Mouse (Mus musculus) CH12.LX (cell line): ENCODE data around the gene Tmem19. TPM values are rescaled to one million over a fixed set of nuclear protein-coding genes. Genes with fewer than 3 reads are reported as not detected.
A peak's percentile ranks its signal among the peaks of the same experiment; 100 is the strongest.

Experiments
- DNase-seq: peaks from one replicate; pipeline ENCODE4 v3.0.0-alpha.2; 2013; ENCODE audit errors: extremely low read depth
- H3K27ac ChIP-seq: 2 replicates; pipeline ENCODE4 v1.5.1; 2012; ENCODE audit warnings: low read depth, mild to moderate bottlenecking, control low read depth, moderate library complexity; ENCODE audit not compliant: insufficient read depth
- H3K27me3 ChIP-seq: replicated peaks from 2 replicates; pipeline ENCODE3; 2012; ENCODE audit warnings: inconsistent platforms
- H3K36me3 ChIP-seq, 2 experiments: replicated peaks in 1 of 2; 2 replicates each; pipeline versions ENCODE3 to v1.6.1; 2012; ENCODE audit warnings: inconsistent platforms in 1 of 2, low read length in 1 of 2, mild to moderate bottlenecking in 1 of 2, mixed read lengths in 1 of 2, moderate library complexity in 1 of 2; ENCODE audit not compliant: control insufficient read depth in 1 of 2, insufficient read depth in 1 of 2
- H3K4me1 ChIP-seq, 2 experiments: 2 replicates each; pipeline ENCODE4 v1.6.1; 2012; ENCODE audit warnings: inconsistent platforms in 1 of 2, moderate library complexity in 1 of 2; ENCODE audit not compliant: insufficient read depth in 2 of 2, control insufficient read depth in 1 of 2
- H3K4me2 ChIP-seq: 2 replicates; pipeline ENCODE4 v1.6.1; 2012; ENCODE audit warnings: low read depth, mild to moderate bottlenecking, control low read depth; ENCODE audit not compliant: poor library complexity, insufficient read depth, severe bottlenecking
- H3K4me3 ChIP-seq, 3 experiments: fragments of 150-350 bp in 1 of 3; sonication (generic) in 1 of 3; replicated peaks in 1 of 3; 2 replicates each; pipeline versions ENCODE3 to v1.5.1; 2011 to 2012; ENCODE audit warnings: low read depth in 2 of 3, low read length in 2 of 3, mild to moderate bottlenecking in 2 of 3, moderate library complexity in 2 of 3, control low read depth in 1 of 3, improper control_type of control experiment in 1 of 3, inconsistent platforms in 1 of 3, mixed read lengths in 1 of 3; ENCODE audit not compliant: poor library complexity in 1 of 3
- H3K79me2 ChIP-seq: replicated peaks from 2 replicates; pipeline ENCODE4 v1.6.1; 2012; ENCODE audit warnings: mild to moderate bottlenecking, moderate library complexity; ENCODE audit not compliant: control insufficient read depth, poor library complexity, insufficient read depth, severe bottlenecking; ENCODE audit errors: extremely low read depth
- H3K9ac ChIP-seq: 2 replicates; pipeline ENCODE4 v1.6.1; 2012; ENCODE audit warnings: low read depth, mild to moderate bottlenecking, control low read depth, moderate library complexity; ENCODE audit not compliant: insufficient read depth
- H3K9me3 ChIP-seq: replicated peaks from 2 replicates; pipeline ENCODE3; 2012; ENCODE audit warnings: low read length, inconsistent platforms, mixed read lengths
- BHLHE40 ChIP-seq: IDR thresholded peaks from 2 replicates; pipeline ENCODE4 v1.6.1; 2011; ENCODE audit warnings: mild to moderate bottlenecking, low read depth, low read length, improper control_type of control experiment
- CHD1 ChIP-seq: IDR thresholded peaks from 2 replicates; pipeline ENCODE4 v1.6.1; 2012; ENCODE audit warnings: low read depth, low read length, improper control_type of control experiment, inconsistent platforms
- CTCF ChIP-seq, 2 experiments: IDR thresholded peaks in 1 of 2; conservative IDR thresholded peaks in 1 of 2; 2 replicates each; pipeline ENCODE4 v1.5.1; 2011 to 2012; ENCODE audit warnings: low read depth in 2 of 2, low read length in 2 of 2, improper control_type of control experiment in 1 of 2, inconsistent platforms in 1 of 2, mild to moderate bottlenecking in 1 of 2, moderate library complexity in 1 of 2
- E2F4 ChIP-seq: IDR thresholded peaks from 2 replicates; pipeline ENCODE4 v1.6.1; 2011; ENCODE audit warnings: low read depth, low read length, improper control_type of control experiment; ENCODE audit not compliant: insufficient replicate concordance
- ELF1 ChIP-seq: IDR thresholded peaks from 2 replicates; pipeline ENCODE4 v1.6.1; 2014; ENCODE audit warnings: low read depth, mild to moderate bottlenecking, inconsistent platforms, low read length, improper control_type of control experiment
- ETS1 ChIP-seq: conservative IDR thresholded peaks from 2 replicates; pipeline ENCODE4 v1.6.1; 2012; ENCODE audit warnings: low read depth, mild to moderate bottlenecking, inconsistent platforms, low read length, improper control_type of control experiment, moderate library complexity
- HCFC1 ChIP-seq: IDR thresholded peaks from 2 replicates; pipeline ENCODE4 v1.6.1; 2012; ENCODE audit warnings: low read depth, mild to moderate bottlenecking, inconsistent platforms, low read length, improper control_type of control experiment
- IRF4 ChIP-seq: IDR thresholded peaks from 2 replicates; pipeline ENCODE4 v1.6.1; 2014; ENCODE audit warnings: low read depth, mild to moderate bottlenecking, inconsistent platforms, low read length, improper control_type of control experiment
- JUN ChIP-seq: IDR thresholded peaks from 2 replicates; pipeline ENCODE4 v1.6.1; 2011; ENCODE audit warnings: low read depth, mild to moderate bottlenecking, low read length, improper control_type of control experiment, moderate library complexity; ENCODE audit not compliant: insufficient read depth
- JUND ChIP-seq: conservative IDR thresholded peaks from 2 replicates; pipeline ENCODE4 v1.6.1; 2011; ENCODE audit warnings: low read depth, low read length, improper control_type of control experiment
- MAFK ChIP-seq: IDR thresholded peaks from 2 replicates; pipeline ENCODE4 v1.6.1; 2011; ENCODE audit warnings: low read length, improper control_type of control experiment; ENCODE audit not compliant: insufficient replicate concordance
- MAX ChIP-seq: IDR thresholded peaks from 2 replicates; pipeline ENCODE4 v1.6.1; 2011; ENCODE audit warnings: low read length, improper control_type of control experiment
- MAZ ChIP-seq: IDR thresholded peaks from 2 replicates; pipeline ENCODE4 v1.6.1; 2012; ENCODE audit warnings: low read depth, mild to moderate bottlenecking, inconsistent platforms, low read length, improper control_type of control experiment, moderate library complexity
- MEF2A ChIP-seq: IDR thresholded peaks from 2 replicates; pipeline ENCODE4 v1.6.1; 2014; ENCODE audit warnings: low read depth, mild to moderate bottlenecking, inconsistent platforms, low read length, improper control_type of control experiment, borderline replicate concordance
- MXI1 ChIP-seq: IDR thresholded peaks from 2 replicates; pipeline ENCODE4 v1.6.1; 2011; ENCODE audit warnings: mild to moderate bottlenecking, low read depth, low read length, improper control_type of control experiment
- MYC ChIP-seq: IDR thresholded peaks from 2 replicates; pipeline ENCODE4 v1.6.1; 2011; ENCODE audit warnings: low read depth, mild to moderate bottlenecking, improper control_type of control experiment, low read length
- NELFE ChIP-seq: IDR thresholded peaks from 2 replicates; pipeline ENCODE4 v1.6.1; 2011; ENCODE audit warnings: low read depth, low read length, improper control_type of control experiment
- NRF1 ChIP-seq: IDR thresholded peaks from 2 replicates; pipeline ENCODE4 v1.6.1; 2014; ENCODE audit warnings: low read depth, mild to moderate bottlenecking, inconsistent platforms, low read length, improper control_type of control experiment, moderate library complexity
- PAX5 ChIP-seq: IDR thresholded peaks from 2 replicates; pipeline ENCODE4 v1.6.1; 2012; ENCODE audit warnings: low read length, inconsistent platforms, mixed read lengths
- POLR2A ChIP-seq: IDR thresholded peaks from 2 replicates; pipeline ENCODE4 v1.6.1; 2011; ENCODE audit warnings: low read depth, mild to moderate bottlenecking, improper control_type of control experiment, low read length
- POLR2AphosphoS2 ChIP-seq: IDR thresholded peaks from 2 replicates; pipeline ENCODE4 v1.6.1; 2011; ENCODE audit warnings: low read depth, low read length, improper control_type of control experiment
- RCOR1 ChIP-seq: conservative IDR thresholded peaks from 2 replicates; pipeline ENCODE4 v1.6.1; 2012; ENCODE audit warnings: low read depth, mild to moderate bottlenecking, inconsistent platforms, low read length, improper control_type of control experiment
- SIN3A ChIP-seq: IDR thresholded peaks from 2 replicates; pipeline ENCODE4 v1.6.1; 2012; ENCODE audit warnings: low read length, improper control_type of control experiment, inconsistent platforms
- TBP ChIP-seq: conservative IDR thresholded peaks from 2 replicates; pipeline ENCODE4 v1.6.1; 2011; ENCODE audit warnings: low read depth, low read length, improper control_type of control experiment
- TCF12 ChIP-seq: IDR thresholded peaks from 2 replicates; pipeline ENCODE4 v1.6.1; 2014; ENCODE audit warnings: low read depth, mild to moderate bottlenecking, inconsistent platforms, low read length, improper control_type of control experiment
- UBTF ChIP-seq: IDR thresholded peaks from 2 replicates; pipeline ENCODE4 v1.6.1; 2012; ENCODE audit warnings: low read depth, mild to moderate bottlenecking, inconsistent platforms, low read length, improper control_type of control experiment, moderate library complexity
- USF1 ChIP-seq: IDR thresholded peaks from 2 replicates; pipeline ENCODE4 v1.6.1; 2014; ENCODE audit warnings: low read depth, mild to moderate bottlenecking, inconsistent platforms, low read length, improper control_type of control experiment
- USF2 ChIP-seq: conservative IDR thresholded peaks from 2 replicates; pipeline ENCODE4 v1.6.1; 2011; ENCODE audit warnings: low read depth, low read length, improper control_type of control experiment
- ZC3H11A ChIP-seq: IDR thresholded peaks from 2 replicates; pipeline ENCODE4 v1.6.1; 2012; ENCODE audit warnings: low read depth, mild to moderate bottlenecking, inconsistent platforms, low read length, improper control_type of control experiment
- ZKSCAN1 ChIP-seq: IDR thresholded peaks from 2 replicates; pipeline ENCODE4 v1.6.1; 2012; ENCODE audit warnings: low read depth, inconsistent platforms, low read length, improper control_type of control experiment, borderline replicate concordance
- ZMIZ1 ChIP-seq: IDR thresholded peaks from 2 replicates; pipeline ENCODE4 v1.6.1; 2012; ENCODE audit warnings: low read depth, mild to moderate bottlenecking, inconsistent platforms, low read length, improper control_type of control experiment
- dilution Hi-C: fragments of 300-500 bp; cut with MboI; formaldehyde crosslinking; loops from 2 replicates; pipeline ENCODE4 v1.14.3; 2020; ENCODE audit warnings: low sequenced_read_pairs; ENCODE audit not compliant: extremely low pct_unique_long_range_greater_than_20kb, extremely low pct_ligation_motif_present
- in situ Hi-C: fragments of 300-500 bp; cut with MboI; formaldehyde crosslinking; loops from 3 replicates; pipeline ENCODE4 v1.14.3; 2019; ENCODE audit warnings: low sequenced_read_pairs, low pct_ligation_motif_present, low pct_unique_long_range_greater_than_20kb, mixed read lengths
- polyA plus RNA-seq: library from polyadenylated mRNA; unstranded; fragments of >175 nt; gene quantifications from 2 replicates; pipeline ENCODE4 v1.2.1, GENCODE M21; 2012; ENCODE audit warnings: low read depth; ENCODE audit not compliant: insufficient read length
- total RNA-seq, 2 experiments: library from RNA; depleted of rRNA; stranded (reverse); fragments of 300-350 nt in 1 of 2; fragments of >200 nt in 1 of 2; gene quantifications; 2 replicates each; pipeline ENCODE4 v1.2.3; 2012 to 2014

Gene Tmem19
- 20.9 and 25.7 TPM in 2 replicates for total RNA-seq (2012; rRNA removed)
- 26.0 and 34.3 TPM in 2 replicates for total RNA-seq (2014; rRNA removed)
- polyA plus RNA-seq = 22.9 and 29.3 TPM in 2 replicates

GRCm38 (mm10) chr10:115361840-115362622 lies at the start of gene Tmem19:
TSS of gene Tmem19 (minus strand) at chr10:115362501.
- DNase-seq = peak; percentile 96
- H3K79me2 ChIP-seq = peaks cover 10% of the 10 kb centered on the region; the same call in 1 of the 2 replicates
- TF ChIP-seq JUND (no peak), JUN (no peak), HCFC1 (peak; percentile 71), MAZ (peak; percentile 84; the same call in 1 of the 2 replicates), PAX5 (no peak), MAX (peak; percentile 94), ELF1 (peak; percentile 87), CHD1 (peak; percentile 55; the same call in 1 of the 2 replicates), ZKSCAN1 (no peak), IRF4 (no peak), POLR2A (peak; percentile 86), NELFE (peak; percentile 81), MEF2A (peak; percentile 72; the same call in 1 of the 2 replicates), USF1 (peak; percentile 98), E2F4 (no peak), BHLHE40 (peak; percentile 96), UBTF (peak; percentile 75; the same call in 1 of the 2 replicates), ZC3H11A (no peak), POLR2AphosphoS2 (0 out of 2 replicates have a peak, but pooled peaks have one; percentile 60), MAFK (no peak), MYC (peak; percentile 35; the same call in 1 of the 2 replicates), ZMIZ1 (peak; percentile 77), TBP (peak; percentile 77; the same call in 1 of the 2 replicates), RCOR1 (no peak), CTCF (conservative IDR thresholded peaks at IDR 0.05 in 1 of 2, IDR thresholded peaks at IDR 0.05 in 1 of 2; ENCODE audit: low read depth in 2 of 2, low read length in 2 of 2) (no peak), NRF1 (peak; percentile 96), SIN3A (peak; percentile 92), ETS1 (peak; percentile 44; the same call in 1 of the 2 replicates), MXI1 (peak; percentile 62; the same call in 1 of the 2 replicates), TCF12 (peak; percentile 80), USF2 (peak; percentile 93)
- TF ChIP-seq, all 38 proteins: peak for 21
- H3K4me3 ChIP-seq = peak within 1 kb of the TSS; percentile 62 to 90 (median 66)
- H3K36me3 ChIP-seq = peaks cover 7 to 16% of the 10 kb centered on the region in 2 experiments
- in situ Hi-C loops = no loop called here
- peak within 1 kb of the TSS; percentile 78 for H3K4me2 ChIP-seq
- H3K9ac ChIP-seq = peak within 1 kb of the TSS; percentile 90
- peaks cover 23 to 51% of the 10 kb centered on the region in 2 experiments for H3K4me1 ChIP-seq
- peak within 1 kb of the TSS; percentile 83 for H3K27ac ChIP-seq
- dilution Hi-C loops = no loop called here
- no peaks in the 10 kb centered on the region for H3K27me3 ChIP-seq
- H3K9me3 ChIP-seq = no peaks in the 10 kb centered on the region
